Mouse (Mus musculus): ENCODE results near the gene Fam111a.
A peak's percentile ranks its signal among the peaks of the same experiment; 100 is the strongest.
"Not testable (repeated sequence)": the region's sequence is repeated elsewhere in the genome, so short reads cannot be mapped to it uniquely, and the experiment has no call there.

Fam111a gene

GRCm38 (mm10) chr19:12545440-12545839 lies at the start of gene Fam111a:
Gene Fam111a, plus strand, starts transcription at chr19:12545740.
- DNase-seq (ENCODE audit: extremely low read depth, low read depth), result not testable (repeated sequence)

- DNase-seq (ENCODE audit: extremely low read depth, low read depth), result no peak
Measured at GRCm38 (mm10) chr19:12496241-12496640, 49.3 kb upstream of the Fam111a start.

- no peak for DNase-seq (ENCODE audit: extremely low read depth, low read depth)
Measured at GRCm38 (mm10) chr19:12497909-12498308, 47.6 kb upstream of the Fam111a start.

- DNase-seq (ENCODE audit: extremely low read depth, low read depth), result no peak
Measured at GRCm38 (mm10) chr19:12498321-12498720, 47.2 kb upstream of the Fam111a start.

- DNase-seq (ENCODE audit: extremely low read depth, low read depth), result no peak
Measured at GRCm38 (mm10) chr19:12498941-12499340, 46.6 kb upstream of the Fam111a start.

GRCm38 (mm10) chr19:12499485-12499884 lies 46.1 kb upstream of the Fam111a start:
- DNase-seq (ENCODE audit: extremely low read depth, low read depth), result no peak

GRCm38 (mm10) chr19:12500124-12500523 lies 45.4 kb upstream of the Fam111a start:
- DNase-seq (ENCODE audit: extremely low read depth, low read depth), result no peak

GRCm38 (mm10) chr19:12500881-12501311 lies 44.6 kb upstream of the Fam111a start:
- no peak for DNase-seq (ENCODE audit: extremely low read depth, low read depth)

GRCm38 (mm10) chr19:12501370-12502347 lies 43.9 kb upstream of the Fam111a start, which contains the start of gene Dtx4:
Gene Dtx4, minus strand, starts transcription at chr19:12501454.
- peak; percentile 84 for DNase-seq (ENCODE audit: extremely low read depth, low read depth)

GRCm38 (mm10) chr19:12502756-12503155 lies 42.8 kb upstream of the Fam111a start:
- DNase-seq (ENCODE audit: extremely low read depth, low read depth), result no peak

GRCm38 (mm10) chr19:12514621-12515020 lies 30.9 kb upstream of the Fam111a start:
- no peak for DNase-seq (ENCODE audit: extremely low read depth, low read depth)

- peak; percentile 56 for DNase-seq (ENCODE audit: extremely low read depth, low read depth)
Measured at GRCm38 (mm10) chr19:12517671-12518540, 27.6 kb upstream of the Fam111a start.

GRCm38 (mm10) chr19:12518541-12518890 lies 27.0 kb upstream of the Fam111a start:
- DNase-seq (ENCODE audit: extremely low read depth, low read depth), result no peak

GRCm38 (mm10) chr19:12523377-12523776 lies 22.2 kb upstream of the Fam111a start:
- DNase-seq (ENCODE audit: extremely low read depth, low read depth), result no peak

- no peak for DNase-seq (ENCODE audit: extremely low read depth, low read depth)
Measured at GRCm38 (mm10) chr19:12537168-12537567, 8.4 kb upstream of the Fam111a start.

- no peak for DNase-seq (ENCODE audit: extremely low read depth, low read depth)
Measured at GRCm38 (mm10) chr19:12539975-12540374, 5.6 kb upstream of the Fam111a start.

- no peak for DNase-seq (ENCODE audit: extremely low read depth, low read depth)
Measured at GRCm38 (mm10) chr19:12540727-12541126, 4.8 kb upstream of the Fam111a start.

GRCm38 (mm10) chr19:12541644-12542043 lies 3.9 kb upstream of the Fam111a start:
- no peak for DNase-seq (ENCODE audit: extremely low read depth, low read depth)

GRCm38 (mm10) chr19:12549166-12549565 lies 3.6 kb downstream of the Fam111a start:
- no peak for DNase-seq (ENCODE audit: extremely low read depth, low read depth)

GRCm38 (mm10) chr19:12550005-12550942 lies 4.7 kb downstream of the Fam111a start:
- DNase-seq (ENCODE audit: extremely low read depth, low read depth), result no peak

GRCm38 (mm10) chr19:12556293-12556692 lies 10.8 kb downstream of the Fam111a start:
- DNase-seq (ENCODE audit: extremely low read depth, low read depth), result no peak
